Mouse (Mus musculus) testis, adult 2 months (tissue): ENCODE data around the gene Ndst4.

Experiments
- CTCF ChIP-seq: fragments of 200-500 bp; IDR thresholded peaks from 2 replicates; pipeline ENCODE4 v1.5.1; 2012; ENCODE audit warnings: low read depth, mild to moderate bottlenecking, inconsistent platforms, low read length, moderate library complexity; ENCODE audit not compliant: control insufficient read depth, insufficient read depth, insufficient replicate concordance
- POLR2A ChIP-seq: fragments of 200-500 bp; IDR thresholded peaks from 2 replicates; pipeline ENCODE4 v1.6.1; 2012; ENCODE audit warnings: low read depth, mild to moderate bottlenecking, inconsistent platforms, low read length, moderate library complexity; ENCODE audit not compliant: control insufficient read depth

DNA sequence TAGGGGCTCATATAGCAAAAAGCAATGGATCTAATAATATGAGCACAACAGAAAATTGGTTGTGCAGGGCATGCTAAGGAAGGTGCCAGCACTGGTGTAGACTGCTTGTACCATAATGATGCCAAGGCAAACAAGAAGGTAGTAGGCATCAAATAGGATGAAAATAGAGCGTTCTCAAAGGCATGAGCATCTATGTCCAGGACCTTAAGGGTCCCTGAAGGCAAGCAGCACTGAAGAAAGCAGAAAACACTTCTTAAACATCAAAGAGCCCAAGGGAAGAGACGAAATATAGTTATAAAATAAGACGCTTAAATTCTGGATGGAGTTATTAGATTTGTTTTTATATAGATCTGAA lies 341.2 kb downstream of the Ndst4 start:
- TF ChIP-seq CTCF (no peak), POLR2A (no peak)
